Comparison of ENCODE assay signal across 19 mouse cellular contexts in genomic region chr10:98584776-98585175, GRCm38 (mm10).
DNase-seq lines count a peak whose midpoint lies in the region; ATAC-seq lines count a peak whose summit lies in the region.
"Had no signal": no experiment of that assay in that cellular context is flagged by ENCODE, and none has a peak within 500 bp of the region (broad histone marks: within the 10 kb centered on the region; RNA-seq: fewer than 3 reads in every experiment).

No protein-coding gene starts in this region.

- WGBS in midbrain, embryonic 14.5 days: 53% methylated on average over 1 of the region's 1 CpGs
- 86% methylated on average over 1 of the region's 1 CpGs for WGBS in midbrain, embryonic 10.5 days
- WGBS in midbrain, embryonic 16.5 days: 58% methylated on average over 1 of the region's 1 CpGs

- H3K9ac ChIP-seq in midbrain, embryonic 14.5 days (replicated peaks; ENCODE audit: low read length): no peak overlapping the region
- no peak overlapping the region for H3K9ac ChIP-seq in midbrain, embryonic 16.5 days (ENCODE audit: low read depth, low read length)
- H3K9ac ChIP-seq: embryonic facial prominence, embryonic 13.5 days; forebrain, embryonic 12.5 days; hindbrain, embryonic 13.5 days had no signal

- H3K27me3 ChIP-seq in midbrain, embryonic 14.5 days (ENCODE audit: control insufficient read depth, insufficient read depth, low read length): no peaks in the 10 kb centered on the region
- H3K27me3 ChIP-seq in midbrain, embryonic 10.5 days (ENCODE audit: low read depth, poor library complexity, severe bottlenecking): no peaks in the 10 kb centered on the region
- no peaks in the 10 kb centered on the region for H3K27me3 ChIP-seq in midbrain, embryonic 16.5 days (ENCODE audit: control insufficient read depth, insufficient read depth, low read depth, low read length)
- H3K27me3 ChIP-seq: embryonic facial prominence, embryonic 13.5 days; forebrain, embryonic 12.5 days; hindbrain, embryonic 13.5 days had no signal

- no peak overlapping the region for H3K4me2 ChIP-seq in midbrain, embryonic 14.5 days (ENCODE audit: low read length)
- no peak overlapping the region for H3K4me2 ChIP-seq in midbrain, embryonic 16.5 days (ENCODE audit: low read length)
- H3K4me2 ChIP-seq: embryonic facial prominence, embryonic 13.5 days; forebrain, embryonic 12.5 days; hindbrain, embryonic 13.5 days had no signal

- H3K4me1 ChIP-seq in midbrain, embryonic 14.5 days (ENCODE audit: control insufficient read depth, insufficient read depth, low read length): 0 out of 2 replicates have a peak, but pooled peaks cover 3% of the 10 kb centered on the region
- no peaks in the 10 kb centered on the region for H3K4me1 ChIP-seq in midbrain, embryonic 10.5 days
- no peaks in the 10 kb centered on the region for H3K4me1 ChIP-seq in midbrain, embryonic 16.5 days (ENCODE audit: control insufficient read depth, insufficient read depth, low read length)
- H3K4me1 ChIP-seq: forebrain, embryonic 12.5 days; hindbrain, embryonic 13.5 days had no signal

- peak overlapping the region; percentile 21; the same call in 1 of the 2 replicates for H3K27ac ChIP-seq in midbrain, embryonic 14.5 days (replicated peaks; ENCODE audit: low read depth, low read length)
- H3K27ac ChIP-seq in midbrain, embryonic 10.5 days (replicated peaks): no peak overlapping the region
- H3K27ac ChIP-seq in midbrain, embryonic 16.5 days (ENCODE audit: low read length): no peak overlapping the region
- H3K27ac ChIP-seq: embryonic facial prominence, embryonic 13.5 days; forebrain, embryonic 12.5 days; hindbrain, embryonic 13.5 days; hindbrain, postnatal 0 days had no signal

- no peaks in the 10 kb centered on the region for H3K9me3 ChIP-seq in midbrain, embryonic 14.5 days (ENCODE audit: control insufficient read depth, low read length)
- no peaks in the 10 kb centered on the region for H3K9me3 ChIP-seq in midbrain, embryonic 10.5 days (replicated peaks)
- no peaks in the 10 kb centered on the region for H3K9me3 ChIP-seq in midbrain, embryonic 16.5 days (replicated peaks; ENCODE audit: control insufficient read depth, low read length, poor library complexity, severe bottlenecking)
- H3K9me3 ChIP-seq: embryonic facial prominence, embryonic 13.5 days; forebrain, embryonic 12.5 days; hindbrain, embryonic 13.5 days had no signal

- no peak overlapping the region for H3K4me3 ChIP-seq in midbrain, embryonic 14.5 days (replicated peaks; ENCODE audit: low read depth, low read length)
- H3K4me3 ChIP-seq in midbrain, embryonic 10.5 days: no peak overlapping the region
- no peak overlapping the region for H3K4me3 ChIP-seq in midbrain, embryonic 16.5 days (ENCODE audit: low read depth, low read length)
- H3K4me3 ChIP-seq: embryonic facial prominence, embryonic 13.5 days; forebrain, embryonic 12.5 days; hindbrain, embryonic 13.5 days had no signal

- DNase-seq in heart, adult 11 months: peak; percentile 39
- DNase-seq in heart, adult 9 months (ENCODE audit: low spot score in 2 of 2): no peak
- DNase-seq in midbrain, embryonic 14.5 days: peak; percentile 41
- no peak for DNase-seq in midbrain, embryonic 10.5 days (ENCODE audit: low spot score)
- DNase-seq in left cerebral cortex, postnatal 25 days (ENCODE audit: low spot score in 2 of 2): no peak
- DNase-seq in cerebellum, adult 11 months: no peak
- DNase-seq: adrenal gland, adult 8-10 months; B cell, adult 2 months; cerebellum, adult 11-12 months; cerebellum, adult 9-10 months; cerebellum, postnatal 25 days; gastrocnemius, postnatal 14 days; heart, postnatal 14 days had no signal

- no peaks in the 10 kb centered on the region for H3K36me3 ChIP-seq in midbrain, embryonic 14.5 days (ENCODE audit: control insufficient read depth, insufficient read depth, low read length)
- no peaks in the 10 kb centered on the region for H3K36me3 ChIP-seq in midbrain, embryonic 10.5 days
- no peaks in the 10 kb centered on the region for H3K36me3 ChIP-seq in midbrain, embryonic 16.5 days (ENCODE audit: control insufficient read depth, insufficient read depth, low read length)
- H3K36me3 ChIP-seq: embryonic facial prominence, embryonic 13.5 days; forebrain, embryonic 12.5 days; hindbrain, embryonic 13.5 days had no signal

- intact Hi-C loops in left cerebral cortex, postnatal 25 days (cut with DNase I): no loop called here

- peak; percentile 63; the same call in 1 of the 2 replicates for ATAC-seq in midbrain, embryonic 14.5 days (ENCODE audit: low FRiP score, low TSS enrichment)
- ATAC-seq in midbrain, embryonic 16.5 days: 0 out of 2 replicates have a peak, but pooled peaks have one; percentile 45
- ATAC-seq: forebrain, embryonic 16.5 days; hindbrain, postnatal 0 days had no signal

Comparison
In these comparisons a context has a peak if more than half of its experiments do, and no peak if none do; other contexts are left out.
1. DNase-seq: peak in heart, adult 11 months (single experiment) and midbrain, embryonic 14.5 days (single experiment); none in heart, adult 9 months (0 of 2), midbrain, embryonic 10.5 days (single experiment), left cerebral cortex, postnatal 25 days (0 of 2) and cerebellum, adult 11 months (single experiment).